Mouse (Mus musculus) adrenal gland, postnatal 36 days (tissue): ENCODE data around the gene Morn1. TPM values are rescaled to one million over a fixed set of nuclear protein-coding genes. Genes with fewer than 3 reads are reported as not detected.
A peak's percentile ranks its signal among the peaks of the same experiment; 100 is the strongest.

ENCODE experiments used
- DNase-seq, 2 experiments: peaks; one replicate each; pipeline ENCODE4 v3.0.0; 2021; ENCODE audit warnings: mixed read lengths in 1 of 2
- total RNA-seq, 2 experiments: library from RNA; stranded (reverse); gene quantifications; 2 replicates each; pipeline ENCODE4 v1.2.3; 2021

Morn1 gene
- total RNA-seq, 2 experiments from 2014 or later: 7.7 to 7.9 TPM

DNA sequence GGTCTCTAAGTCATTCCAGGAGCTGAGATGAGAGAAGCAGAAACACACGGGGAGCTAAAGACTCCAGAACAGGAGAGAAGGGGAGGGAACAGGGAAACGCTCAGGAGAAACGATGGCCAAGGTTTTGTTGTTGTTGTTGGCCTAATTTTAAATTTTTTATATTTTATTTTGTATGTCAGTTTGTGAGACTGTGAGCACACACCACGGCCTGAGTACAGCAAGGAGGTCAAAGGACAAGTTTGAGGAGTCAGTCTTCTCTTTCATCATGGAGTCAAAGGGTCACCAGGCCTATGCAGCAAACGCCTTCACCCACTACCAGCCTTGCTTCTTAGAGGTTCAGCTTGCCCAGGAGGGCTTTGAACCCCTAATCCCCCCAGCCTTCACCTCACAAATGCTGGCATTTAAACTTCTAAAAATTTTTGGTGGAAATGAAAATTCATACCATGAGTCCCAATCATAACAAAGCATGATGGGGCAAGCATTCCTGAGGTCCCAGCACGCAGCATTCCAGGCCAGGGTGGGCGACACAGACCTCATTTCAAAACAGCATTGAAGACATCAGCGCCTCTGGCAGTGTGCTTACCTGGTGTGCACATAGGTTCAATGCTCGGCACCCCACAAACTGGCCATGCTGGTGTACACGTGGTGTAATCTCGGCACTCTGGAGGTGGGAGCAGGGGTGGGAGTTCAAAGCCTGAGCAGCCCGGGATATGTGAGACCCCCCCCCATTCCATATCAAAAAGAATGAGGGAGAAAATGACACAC is 53.1 kb downstream of the Morn1 start:
- DNase-seq: no peak

DNA sequence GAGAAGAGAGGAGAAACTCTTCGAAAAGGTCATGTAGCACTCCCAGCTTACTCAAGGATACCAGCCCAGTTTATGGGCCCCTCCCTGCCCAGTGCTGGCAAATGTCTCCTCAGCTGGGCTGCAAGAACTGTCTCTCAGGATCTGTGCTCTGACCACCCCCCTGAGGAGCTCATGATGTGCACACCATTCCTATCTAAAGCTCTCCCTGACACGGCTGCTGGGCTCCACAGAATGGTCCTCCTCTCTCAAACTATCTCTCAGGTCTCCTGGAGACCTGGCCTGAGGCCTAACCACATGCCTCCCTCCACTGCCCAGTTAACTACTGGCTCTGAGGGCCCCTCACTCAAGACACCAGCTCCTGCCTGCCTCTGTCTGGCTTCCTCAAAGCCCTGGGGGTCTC is 53.8 kb downstream of the Morn1 start:
- DNase-seq: peak in 1 of 2 experiments; percentile 44

DNA sequence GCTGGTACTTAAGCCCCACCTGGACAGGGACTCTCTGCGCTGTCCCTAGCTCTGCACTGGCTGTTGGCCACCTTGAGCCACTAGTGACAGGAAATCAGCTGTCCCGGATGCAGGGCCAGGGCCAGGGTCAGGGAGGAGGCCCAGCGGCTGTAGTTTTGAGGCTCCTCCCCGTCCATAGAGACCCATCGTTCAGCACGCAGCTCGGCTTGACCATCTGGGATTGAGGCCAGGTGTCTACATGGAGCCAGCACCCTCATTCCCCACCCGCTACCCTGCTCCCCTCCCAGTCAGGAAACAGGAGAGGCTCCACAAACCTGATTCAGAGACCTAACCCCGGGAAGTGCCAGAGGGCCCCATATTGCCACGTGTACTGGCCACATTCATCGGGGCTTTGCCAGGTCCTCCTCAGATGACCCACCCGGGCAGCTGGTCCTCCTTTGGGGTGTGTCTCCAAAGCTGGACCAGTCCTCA is 54.5 kb downstream of the Morn1 start:
- peak; percentile 75 to 80 for DNase-seq

DNA sequence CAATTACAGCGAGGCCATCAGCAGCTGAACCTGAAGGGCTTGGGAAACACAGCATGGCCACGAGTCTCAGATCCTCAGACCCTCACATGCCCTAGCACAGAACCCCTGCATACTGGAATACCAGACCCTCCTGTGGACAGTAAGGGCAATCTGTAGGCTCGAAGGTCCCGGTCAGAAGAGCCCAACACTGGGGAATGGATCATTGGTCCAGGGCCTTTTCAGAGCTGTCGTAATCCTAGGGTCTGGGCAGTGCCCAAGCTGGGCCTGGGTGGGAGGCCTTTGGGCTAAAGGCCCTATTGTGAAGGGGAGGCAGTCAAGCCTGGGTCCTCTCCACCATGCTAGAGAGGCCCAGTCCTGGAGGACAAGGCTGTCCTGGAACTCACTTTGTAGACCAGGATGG is 56.5 kb downstream of the Morn1 start:
- no peak for DNase-seq

DNA sequence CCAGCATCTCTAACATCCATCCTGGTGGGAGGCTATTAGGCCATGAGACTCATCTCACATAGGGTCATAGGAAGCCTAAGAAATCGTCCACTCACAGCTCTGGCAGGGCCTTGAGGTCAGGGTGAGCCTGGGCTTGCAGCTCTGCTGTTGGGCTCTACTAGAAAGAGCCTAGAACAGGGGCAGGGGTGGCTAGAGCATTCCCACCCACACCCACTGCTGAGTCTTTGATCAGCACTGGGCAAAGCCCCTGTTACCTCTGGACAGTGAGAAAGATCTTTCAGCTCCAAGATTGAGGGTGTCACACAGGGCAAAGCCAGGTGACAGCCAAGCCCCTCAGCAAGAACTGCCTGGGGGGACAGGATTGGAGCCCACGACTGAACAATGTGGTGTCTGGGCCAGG is 57.0 kb downstream of the Morn1 start:
- no peak for DNase-seq

DNA sequence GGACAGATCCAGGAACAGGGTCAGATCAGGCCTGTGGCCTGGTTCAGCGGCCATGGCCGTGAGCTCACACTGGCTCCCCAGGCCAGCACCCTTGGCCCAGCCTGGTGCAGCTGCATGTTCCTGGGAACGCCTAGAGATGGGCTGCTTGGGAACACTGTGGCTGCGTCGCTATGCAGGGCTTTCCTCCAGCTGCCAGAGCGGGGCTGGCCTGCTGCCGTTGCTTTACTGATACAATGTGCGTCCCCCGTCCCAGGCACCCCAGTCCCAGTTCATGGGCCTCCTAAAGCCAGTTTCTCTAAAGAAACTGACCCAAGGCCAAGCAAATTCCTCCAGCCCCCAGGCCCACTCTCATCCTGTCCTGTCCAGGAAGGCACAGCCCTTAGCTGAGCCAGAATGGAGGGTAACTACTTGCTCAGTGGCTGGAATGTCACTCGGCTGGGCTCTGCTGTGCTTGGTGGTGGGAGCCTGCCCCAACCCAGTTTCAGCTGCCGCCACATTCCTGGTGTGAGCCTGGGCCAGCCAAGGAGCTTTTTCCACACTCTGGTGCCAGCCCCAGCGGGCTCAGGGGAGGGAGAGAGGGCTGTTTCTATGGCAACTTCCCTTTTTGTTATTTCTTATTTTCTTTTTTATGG is 57.6 kb downstream of the Morn1 start:
- peak; percentile 47 to 63 for DNase-seq

DNA sequence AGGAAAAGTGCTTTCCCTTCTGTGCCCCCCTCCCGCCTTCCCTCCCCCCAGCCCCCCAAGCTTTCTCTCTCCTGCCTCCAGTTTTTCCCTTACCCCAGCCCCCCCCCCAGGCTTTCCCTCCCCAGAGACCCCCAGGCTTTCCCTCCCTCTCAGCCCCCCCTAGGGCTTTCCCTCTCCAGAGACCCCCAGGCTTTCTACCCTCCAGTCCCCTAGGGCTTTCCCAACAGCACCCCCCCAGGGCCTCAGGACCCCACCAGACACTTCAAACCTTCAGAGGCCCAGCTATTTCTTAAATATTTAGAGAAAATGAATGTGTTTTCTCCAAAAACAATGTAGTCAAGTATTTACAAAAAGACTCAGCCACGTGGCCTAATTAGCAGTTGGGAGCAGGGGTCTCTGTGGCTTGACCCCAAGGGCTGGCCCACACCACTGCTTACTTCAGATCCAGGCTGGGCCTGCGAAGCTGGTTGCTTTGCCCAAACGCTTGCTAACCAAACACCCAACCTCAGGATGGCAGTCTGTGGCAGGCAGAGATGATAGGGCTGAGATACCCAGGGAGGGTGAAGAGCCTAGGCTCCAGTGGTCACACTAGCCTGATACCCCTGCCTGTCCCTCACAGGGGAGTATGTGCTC is 58.3 kb downstream of the Morn1 start:
- no peak for DNase-seq

DNA sequence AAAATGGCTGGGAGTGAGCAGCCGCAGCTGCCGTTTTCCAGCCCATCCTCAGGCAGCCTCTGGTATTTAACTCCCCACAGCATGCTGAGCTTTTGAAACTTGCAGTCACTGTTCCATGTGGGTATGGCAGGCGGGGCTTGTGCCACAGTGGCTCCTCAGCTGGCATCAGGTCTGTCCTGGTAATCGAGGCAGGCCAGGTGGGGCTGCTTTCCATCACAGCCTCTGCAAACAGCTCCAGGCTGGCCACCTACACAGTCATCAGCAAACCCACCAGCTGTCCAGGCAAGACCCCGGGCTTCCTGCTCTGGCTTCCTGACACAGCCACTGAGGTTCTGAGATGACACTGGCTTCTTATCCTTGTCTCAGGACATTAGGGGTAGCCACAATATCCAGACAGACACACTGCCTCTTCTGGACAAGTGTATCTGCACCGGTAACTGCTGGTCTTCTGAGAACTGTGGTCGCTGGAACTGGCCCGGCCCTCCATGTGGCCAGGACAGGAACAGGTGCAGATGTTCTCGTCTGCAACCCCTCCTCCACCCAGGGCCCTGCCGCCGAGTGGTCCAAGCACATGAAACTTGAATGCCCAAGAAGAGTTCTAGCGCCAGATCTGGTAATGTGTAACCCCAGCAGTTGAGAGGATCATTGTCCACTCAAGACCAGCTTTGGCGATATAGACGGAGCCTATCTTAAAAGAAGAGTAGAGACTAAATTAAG is 59.9 kb downstream of the Morn1 start:
- DNase-seq: no peak

DNA sequence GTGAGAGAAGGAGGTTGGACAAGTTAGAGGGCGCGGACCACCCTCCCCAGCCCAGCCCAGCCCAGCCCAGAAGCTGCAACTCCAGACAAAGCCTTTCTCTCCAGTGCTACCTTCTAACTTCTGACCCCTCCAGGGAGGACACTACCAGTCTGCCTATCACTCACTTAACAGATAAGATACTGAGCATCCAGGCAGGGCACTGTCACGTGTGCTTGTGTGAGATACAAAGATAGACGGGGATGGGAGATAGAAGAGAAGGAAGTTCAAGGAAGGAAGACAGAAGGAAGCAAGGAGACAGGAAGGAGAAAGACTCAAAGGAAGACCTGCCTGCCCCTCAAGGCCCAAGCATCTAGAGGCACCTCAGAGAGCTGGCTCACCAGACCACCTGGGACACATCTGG is 62.1 kb downstream of the Morn1 start:
- no peak for DNase-seq

DNA sequence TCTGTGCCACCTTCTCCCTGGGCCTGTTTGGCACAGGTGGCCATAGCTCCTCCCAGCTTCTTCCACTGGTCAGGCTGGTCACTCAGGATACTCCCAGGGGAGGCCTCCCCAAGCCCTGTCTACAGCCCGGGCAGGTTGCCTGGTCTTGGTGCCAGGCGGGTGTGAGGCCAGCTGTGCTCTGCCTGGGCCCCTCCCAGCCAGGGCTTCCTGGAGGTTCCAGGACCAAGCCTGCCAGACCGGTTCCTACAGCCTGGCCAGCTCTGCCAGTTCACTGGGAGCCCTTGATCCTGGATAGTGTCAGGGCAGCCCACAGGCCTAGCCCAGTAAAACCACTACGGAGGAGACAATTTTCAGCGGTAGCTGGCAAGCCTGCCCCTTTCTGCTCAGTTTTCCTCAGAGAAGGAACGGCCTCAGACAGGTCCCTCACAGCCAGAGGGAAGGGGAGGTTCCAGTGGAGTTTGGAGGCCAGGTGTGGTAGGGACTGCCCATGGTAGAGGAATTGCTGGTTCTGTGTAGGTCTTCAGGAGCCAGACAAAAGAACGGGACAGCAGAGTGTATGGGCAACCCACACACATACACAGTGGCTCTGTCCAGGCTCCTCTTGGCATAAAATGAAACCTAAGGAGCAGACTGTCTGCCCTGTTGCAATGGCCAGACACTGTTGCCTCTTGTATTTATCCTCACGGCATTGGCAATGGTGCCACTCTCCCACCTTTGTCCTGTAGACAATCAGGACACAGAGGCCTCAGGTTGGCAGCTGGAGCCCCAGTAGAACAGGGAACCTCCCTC is 62.7 kb downstream of the Morn1 start:
- DNase-seq: peak; percentile 38 to 75

DNA sequence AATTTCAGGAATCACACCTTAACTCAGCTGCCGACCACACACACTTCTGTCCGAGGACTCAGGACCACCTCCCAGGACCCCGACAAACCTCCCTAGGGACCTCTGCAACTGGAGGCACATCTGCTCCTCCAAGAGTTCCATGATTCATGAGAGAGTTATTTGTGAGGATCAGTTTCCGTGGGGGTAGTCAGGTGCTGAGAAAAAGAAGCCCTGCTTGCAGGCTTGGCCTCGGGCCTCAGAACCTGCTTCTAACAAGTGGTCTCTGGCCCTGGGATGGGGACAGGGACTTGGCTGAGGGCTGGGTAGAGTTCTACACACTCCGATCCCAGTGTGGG is 63.5 kb downstream of the Morn1 start:
- no peak for DNase-seq

DNA sequence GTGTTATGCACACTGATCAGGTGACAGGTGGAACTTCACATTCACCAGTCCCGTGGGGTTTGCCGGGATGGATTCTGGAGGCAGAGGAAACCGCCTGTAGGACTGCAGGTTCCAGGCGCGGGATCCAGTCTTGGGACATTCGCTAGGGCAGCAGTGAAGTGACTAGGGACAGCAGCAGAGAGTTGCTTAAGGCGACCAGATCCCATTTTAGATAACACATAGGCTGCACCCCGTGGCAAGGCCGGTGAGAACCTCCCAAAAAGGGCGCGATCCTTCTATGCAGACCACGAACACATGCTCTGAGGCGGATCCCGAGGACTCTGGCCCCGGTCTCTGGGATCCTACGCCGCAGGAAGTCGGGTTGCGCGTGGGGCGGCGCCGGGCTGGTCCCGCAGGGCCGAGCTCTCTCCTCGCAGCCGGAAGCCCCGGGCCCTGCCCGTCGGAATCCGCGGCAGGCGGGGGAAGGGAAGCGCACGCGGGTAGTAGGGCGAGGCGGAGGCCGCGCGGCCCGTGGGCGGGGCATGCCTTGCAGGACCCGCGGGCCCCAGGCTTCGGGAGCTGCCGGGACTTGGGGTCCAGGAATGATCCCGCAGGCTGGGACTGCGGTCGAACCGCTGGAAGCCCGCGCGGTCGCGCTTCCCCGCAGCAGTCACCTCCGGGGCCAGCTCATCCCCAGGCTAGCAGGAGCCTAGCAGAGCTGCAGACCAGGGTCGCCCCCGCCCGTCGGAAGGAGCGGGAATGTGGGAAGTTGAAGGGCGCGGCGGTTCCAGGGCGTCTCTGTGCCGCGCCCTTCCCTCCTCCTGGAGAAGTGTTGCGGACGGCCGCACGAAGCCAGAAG is 64.1 kb downstream of the Morn1 start:
- DNase-seq: peak; percentile 92 to 96

DNA sequence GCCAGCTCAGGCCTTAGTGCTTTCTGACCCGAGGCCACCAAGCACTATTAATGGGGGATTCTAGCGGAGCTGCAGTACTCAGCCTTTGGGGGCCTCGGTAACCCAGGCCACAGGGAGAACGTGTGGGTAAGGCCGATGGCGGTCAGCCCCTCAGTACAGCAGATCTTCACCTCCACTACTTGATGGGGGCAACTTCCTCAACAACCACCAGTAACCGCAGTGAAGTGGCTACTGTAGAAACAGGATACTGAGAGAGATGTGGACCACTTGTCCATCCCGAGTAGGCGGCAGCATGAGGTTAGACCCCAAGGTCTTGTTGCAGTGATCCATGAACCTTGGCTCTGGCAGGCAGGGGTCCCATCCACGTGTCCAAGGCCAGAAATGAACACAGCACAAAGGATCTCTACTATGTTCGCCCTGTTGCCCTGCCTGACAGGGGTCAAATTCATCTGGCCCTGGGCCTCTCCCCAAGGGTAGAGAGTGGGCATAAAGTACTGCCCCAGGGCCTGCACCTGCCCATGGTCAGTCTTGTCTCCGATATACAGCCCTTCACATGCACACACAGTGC is 64.9 kb downstream of the Morn1 start:
- no peak for DNase-seq

DNA sequence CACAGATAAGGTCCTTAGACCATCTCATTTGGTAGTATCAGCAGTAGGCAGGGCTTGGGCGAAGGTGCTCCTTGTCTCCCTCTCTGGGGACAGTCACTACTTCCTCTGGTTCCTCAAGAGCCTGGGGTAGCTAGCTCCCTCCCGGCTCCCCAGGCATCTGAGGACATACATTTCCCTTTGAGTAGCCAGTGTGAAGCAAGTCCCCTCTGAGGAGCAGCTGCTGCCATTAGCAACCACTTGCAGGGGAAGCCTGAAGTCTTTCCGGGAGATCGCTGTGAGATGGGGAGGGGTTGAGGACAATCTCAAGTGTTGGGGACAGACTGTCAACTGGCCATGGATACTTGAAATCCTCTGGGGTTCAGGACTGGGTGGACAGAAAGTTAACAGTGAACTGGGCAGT is 65.5 kb downstream of the Morn1 start:
- DNase-seq: no peak

DNA sequence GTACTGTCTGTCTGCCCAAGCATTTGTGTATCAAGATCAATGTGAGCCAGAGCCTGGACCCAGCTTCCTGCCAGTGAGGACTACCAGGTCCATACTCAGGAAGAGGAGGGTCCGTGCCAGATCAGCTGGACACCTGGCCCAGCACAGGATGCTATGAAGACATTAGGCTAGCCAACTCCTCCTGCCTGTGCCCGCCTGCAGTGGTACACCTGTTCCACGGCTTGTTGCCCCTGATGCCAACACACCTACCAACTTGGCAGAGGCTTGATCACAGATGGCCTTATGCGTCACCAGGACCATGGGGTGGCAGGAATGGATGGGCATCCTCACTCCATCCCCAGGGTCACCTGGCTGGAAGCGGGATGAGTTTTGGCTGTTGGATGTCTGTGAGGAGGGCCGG is 66.1 kb downstream of the Morn1 start:
- DNase-seq: no peak

DNA sequence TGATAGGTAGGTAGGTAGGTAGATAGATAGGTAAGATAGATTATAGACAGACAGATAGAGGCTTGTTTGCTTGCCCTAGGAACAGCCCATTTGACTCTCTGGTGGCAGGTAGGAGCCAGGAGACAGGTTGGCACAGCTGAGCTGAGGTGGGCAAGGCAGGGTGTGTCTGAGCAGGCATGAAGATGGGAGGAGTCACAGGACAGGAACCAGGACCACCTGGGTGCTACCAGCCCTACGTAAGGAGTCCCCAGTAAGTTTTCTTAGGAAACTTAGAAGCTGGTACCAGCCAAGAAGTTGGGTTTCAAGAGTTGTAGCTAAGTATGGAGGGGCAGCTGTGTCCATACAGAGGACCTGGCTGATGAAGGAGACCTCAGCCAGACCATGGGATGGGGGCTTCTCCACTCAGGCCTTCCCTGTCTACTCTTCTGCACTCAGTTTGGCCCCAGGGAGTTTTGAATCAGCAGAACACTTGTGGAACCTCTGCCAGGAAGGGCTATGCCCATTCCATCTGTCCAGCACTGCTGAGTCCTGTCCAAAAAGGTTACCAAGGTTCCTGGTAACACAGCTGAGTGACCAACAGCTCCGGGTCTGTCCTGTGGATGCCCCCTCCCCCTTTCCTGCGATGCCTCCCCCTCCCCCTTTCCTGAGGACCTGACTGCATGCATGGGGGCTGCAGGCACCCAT is 67.2 kb downstream of the Morn1 start:
- DNase-seq: no peak

DNA sequence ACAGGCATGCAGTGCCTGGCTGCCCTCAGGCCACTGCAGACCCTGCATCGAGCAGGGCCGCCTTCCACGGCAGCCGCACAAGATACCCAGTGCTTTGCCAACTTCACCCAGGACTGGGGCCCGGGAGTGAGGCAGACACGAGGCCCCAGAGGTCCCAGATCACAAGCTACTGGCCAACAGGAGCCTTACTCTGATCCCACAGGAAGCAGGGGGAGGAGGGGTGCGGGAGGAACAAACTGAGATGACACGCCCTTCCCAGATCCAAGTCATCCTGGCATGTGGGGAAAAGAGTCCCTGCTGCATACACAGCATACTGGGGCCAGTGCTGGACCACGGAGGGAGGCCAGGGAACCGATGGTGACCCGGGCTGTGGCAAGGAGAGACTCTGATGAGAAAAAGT is 68.6 kb downstream of the Morn1 start:
- peak in 1 of 2 experiments; percentile 52 for DNase-seq

DNA sequence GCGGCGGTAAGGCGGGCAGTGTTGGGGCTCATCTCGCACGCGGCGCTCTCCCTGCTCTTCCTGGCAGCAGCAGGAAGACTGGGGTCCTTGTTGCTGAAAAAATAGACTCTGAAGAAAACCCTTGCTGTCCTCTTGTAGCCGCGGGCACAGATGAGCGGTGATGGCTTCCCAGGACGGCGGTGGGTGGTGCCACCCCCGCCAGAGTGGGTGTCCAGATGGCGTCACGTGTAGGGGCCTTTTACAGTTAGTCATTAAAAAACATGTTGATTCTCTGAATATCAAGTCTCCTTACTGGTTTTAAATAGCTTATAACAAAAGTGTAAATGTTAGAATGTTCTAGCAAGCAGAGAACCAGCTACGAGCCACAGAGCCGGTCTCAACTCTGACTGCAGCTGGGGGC is 70.4 kb downstream of the Morn1 start:
- DNase-seq: no peak

DNA sequence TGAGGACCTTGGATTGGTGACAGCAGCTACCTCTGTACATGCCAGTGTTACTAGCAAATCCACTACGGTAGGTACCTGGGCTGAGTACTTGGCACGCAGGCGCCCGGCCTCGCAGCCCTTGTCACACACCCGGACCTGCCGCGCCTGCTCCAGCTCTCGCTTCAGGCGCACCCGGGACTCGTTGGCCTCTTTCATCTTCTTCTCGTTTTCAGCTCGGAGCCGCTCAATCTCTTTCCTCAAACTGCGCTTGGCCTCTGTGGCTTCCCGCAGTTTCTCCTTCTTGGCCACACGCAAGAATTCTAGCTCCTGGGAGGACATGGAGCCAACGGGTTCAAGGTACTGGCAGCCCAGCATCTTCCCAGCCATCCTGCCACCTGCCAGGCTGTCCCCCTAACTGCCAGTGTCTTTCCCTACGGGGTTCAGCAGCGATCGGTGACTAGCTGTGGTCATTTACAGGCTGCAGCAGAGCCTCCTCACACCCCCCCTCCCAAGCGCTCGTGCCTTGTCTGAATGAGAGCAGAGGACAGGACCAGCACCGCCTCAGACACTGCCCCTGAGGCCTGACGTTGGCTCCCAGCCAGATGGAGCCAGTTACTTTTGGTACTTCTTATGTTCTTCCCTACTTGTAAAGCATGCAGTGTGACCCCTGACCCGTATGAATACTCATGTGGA is 71.6 kb downstream of the Morn1 start:
- DNase-seq: no peak

DNA sequence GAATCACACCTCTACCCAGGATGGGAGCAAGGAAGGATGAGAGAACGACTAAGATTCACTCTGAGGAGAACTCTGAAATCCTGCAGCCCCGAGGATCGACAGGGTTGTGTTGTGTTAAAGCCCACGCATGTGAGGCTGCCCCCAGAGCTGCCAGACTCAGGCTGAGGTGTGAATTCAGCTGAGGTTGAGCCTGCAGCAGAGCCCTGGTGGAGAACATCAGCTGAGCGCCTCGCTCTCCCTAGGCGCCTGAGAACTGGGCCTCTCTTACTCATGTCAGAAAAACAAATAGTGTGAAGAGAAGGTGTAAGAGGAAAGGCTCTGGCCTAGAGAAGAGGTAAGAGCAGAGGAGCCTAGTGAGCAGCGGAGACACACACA is 72.2 kb downstream of the Morn1 start:
- no peak for DNase-seq
